ENCODE assay signal across 21 mouse cellular contexts in genomic region chr15:31134891-31135290, GRCm38 (mm10).
DNase-seq lines count a peak whose midpoint lies in the region; ATAC-seq lines count a peak whose summit lies in the region.
"Had no signal": no experiment of that assay in that cellular context is flagged by ENCODE, and none has a peak within 500 bp of the region (broad histone marks: within the 10 kb centered on the region; RNA-seq: fewer than 3 reads in every experiment).

No protein-coding gene starts in this region.

- no peak overlapping the region for H3K27ac ChIP-seq in midbrain, embryonic 14.5 days (replicated peaks; ENCODE audit: low read depth, low read length)
- no peak overlapping the region for H3K27ac ChIP-seq in midbrain, embryonic 15.5 days
- H3K27ac ChIP-seq: embryonic facial prominence, embryonic 13.5 days; forebrain, embryonic 12.5 days; heart, embryonic 10.5 days; hindbrain, embryonic 13.5 days had no signal

- no peak overlapping the region for H3K4me3 ChIP-seq in midbrain, embryonic 14.5 days (replicated peaks; ENCODE audit: low read depth, low read length)
- H3K4me3 ChIP-seq in midbrain, embryonic 15.5 days = no peak overlapping the region
- H3K4me3 ChIP-seq: embryonic facial prominence, embryonic 13.5 days; forebrain, embryonic 12.5 days; heart, embryonic 10.5 days; hindbrain, embryonic 13.5 days had no signal

- H3K4me2 ChIP-seq in midbrain, embryonic 14.5 days (ENCODE audit: low read length) = no peak overlapping the region
- H3K4me2 ChIP-seq in midbrain, embryonic 15.5 days = no peak overlapping the region
- H3K4me2 ChIP-seq: embryonic facial prominence, embryonic 13.5 days; forebrain, embryonic 12.5 days; hindbrain, embryonic 13.5 days had no signal

- DNase-seq in frontal cortex, postnatal 14 days (ENCODE audit: low spot score in 2 of 2) = no peak
- peak; percentile 34 for DNase-seq in midbrain, embryonic 14.5 days
- peak; percentile 40 to 70 for DNase-seq in right cerebral cortex, postnatal 10 days (ENCODE audit: low spot score in 2 of 2)
- DNase-seq in right cerebral cortex, postnatal 4 days = no peak
- DNase-seq in adipocyte (ENCODE audit: low spot score) = no peak
- DNase-seq: adrenal gland, adult 8-10 months; adrenal gland, postnatal 36 days; cerebellum, adult 11-12 months; cerebellum, adult 9-10 months; cerebellum, postnatal 25 days; gastrocnemius, postnatal 10 days; heart, adult 18-20 months; heart, postnatal 10 days; heart, postnatal 4 days had no signal

- 21% methylated on average over 7 of the region's 7 CpGs for WGBS in midbrain, embryonic 14.5 days
- WGBS in midbrain, embryonic 15.5 days = 29% methylated on average over 7 of the region's 7 CpGs

- H3K27me3 ChIP-seq in midbrain, embryonic 14.5 days (ENCODE audit: control insufficient read depth, insufficient read depth, low read length) = no peaks in the 10 kb centered on the region
- H3K27me3 ChIP-seq in midbrain, embryonic 15.5 days (replicated peaks) = no peaks in the 10 kb centered on the region
- H3K27me3 ChIP-seq: embryonic facial prominence, embryonic 13.5 days; forebrain, embryonic 12.5 days; hindbrain, embryonic 13.5 days had no signal

- no peaks in the 10 kb centered on the region for H3K4me1 ChIP-seq in midbrain, embryonic 14.5 days (ENCODE audit: control insufficient read depth, insufficient read depth, low read length)
- no peaks in the 10 kb centered on the region for H3K4me1 ChIP-seq in midbrain, embryonic 15.5 days
- H3K4me1 ChIP-seq: embryonic facial prominence, embryonic 13.5 days; forebrain, embryonic 12.5 days; heart, embryonic 10.5 days; hindbrain, embryonic 13.5 days had no signal

- H3K9ac ChIP-seq in midbrain, embryonic 14.5 days (replicated peaks; ENCODE audit: low read length) = no peak overlapping the region
- no peak overlapping the region for H3K9ac ChIP-seq in midbrain, embryonic 15.5 days
- H3K9ac ChIP-seq: embryonic facial prominence, embryonic 13.5 days; forebrain, embryonic 12.5 days; hindbrain, embryonic 13.5 days had no signal

- no peaks in the 10 kb centered on the region for H3K9me3 ChIP-seq in midbrain, embryonic 14.5 days (ENCODE audit: control insufficient read depth, low read length)
- no peaks in the 10 kb centered on the region for H3K9me3 ChIP-seq in midbrain, embryonic 15.5 days
- H3K9me3 ChIP-seq: embryonic facial prominence, embryonic 13.5 days; forebrain, embryonic 12.5 days; heart, embryonic 10.5 days; hindbrain, embryonic 13.5 days had no signal

- H3K36me3 ChIP-seq in midbrain, embryonic 14.5 days (ENCODE audit: control insufficient read depth, insufficient read depth, low read length) = no peaks in the 10 kb centered on the region
- H3K36me3 ChIP-seq in midbrain, embryonic 15.5 days (replicated peaks) = no peaks in the 10 kb centered on the region
- H3K36me3 ChIP-seq: embryonic facial prominence, embryonic 13.5 days; forebrain, embryonic 12.5 days; heart, embryonic 10.5 days; hindbrain, embryonic 13.5 days had no signal

- peak; percentile 94 for ATAC-seq in frontal cortex, adult (ENCODE audit: low TSS enrichment)
- no peak for ATAC-seq in midbrain, embryonic 14.5 days (ENCODE audit: low FRiP score, low TSS enrichment)
- no peak for ATAC-seq in midbrain, embryonic 15.5 days (replicated peaks)
- ATAC-seq: activated CD4-positive, CD25-positive, alpha-beta regulatory T cell, adult 4 months had no signal

Comparison
In these comparisons a context has a peak if more than half of its experiments do, and no peak if none do; other contexts are left out.
1. DNase-seq: peak in midbrain, embryonic 14.5 days (single experiment) and right cerebral cortex, postnatal 10 days (2 of 2); none in frontal cortex, postnatal 14 days (0 of 2), right cerebral cortex, postnatal 4 days (single experiment) and adipocyte (single experiment).